Mouse (Mus musculus) right cerebral cortex, postnatal 36 days (tissue): Measurements from ENCODE around the gene Mpv17l2.
A peak's percentile ranks its signal among the peaks of the same experiment; 100 is the strongest.

Experiments
- DNase-seq, 2 experiments: peaks; one replicate each; pipeline ENCODE4 v3.0.0; 2022; ENCODE audit warnings: low spot score in 2 of 2, mixed read lengths in 1 of 2

Mpv17l2 gene

DNA sequence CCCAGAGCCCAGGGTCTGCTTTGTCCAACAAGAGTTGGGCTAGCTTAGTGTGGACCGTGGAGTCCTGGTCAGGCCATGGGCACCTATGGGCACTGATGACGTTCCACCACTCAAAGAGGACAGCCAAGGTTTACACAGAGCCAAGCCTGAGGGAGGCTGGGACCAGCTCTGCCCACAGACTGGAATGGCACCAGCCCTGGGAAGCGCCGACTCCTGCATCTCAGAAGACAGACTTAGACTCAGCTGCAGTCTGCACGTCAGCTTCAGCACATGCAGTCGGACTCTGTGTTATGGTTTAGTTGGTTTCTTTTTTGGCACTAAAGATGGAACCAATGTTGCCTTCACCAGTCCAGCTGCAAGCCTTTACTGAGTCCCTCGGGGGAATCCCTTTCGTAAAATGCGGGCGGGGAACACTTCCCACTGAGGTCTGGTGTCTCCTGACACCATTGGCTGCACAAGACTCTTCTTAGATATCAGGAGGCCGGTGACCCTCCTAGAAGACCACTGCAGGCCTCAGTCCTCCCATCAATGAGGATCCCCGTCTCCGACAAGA, 10.5 kb downstream of the Mpv17l2 start:
- DNase-seq: peak in 1 of 2 experiments; percentile 51

DNA sequence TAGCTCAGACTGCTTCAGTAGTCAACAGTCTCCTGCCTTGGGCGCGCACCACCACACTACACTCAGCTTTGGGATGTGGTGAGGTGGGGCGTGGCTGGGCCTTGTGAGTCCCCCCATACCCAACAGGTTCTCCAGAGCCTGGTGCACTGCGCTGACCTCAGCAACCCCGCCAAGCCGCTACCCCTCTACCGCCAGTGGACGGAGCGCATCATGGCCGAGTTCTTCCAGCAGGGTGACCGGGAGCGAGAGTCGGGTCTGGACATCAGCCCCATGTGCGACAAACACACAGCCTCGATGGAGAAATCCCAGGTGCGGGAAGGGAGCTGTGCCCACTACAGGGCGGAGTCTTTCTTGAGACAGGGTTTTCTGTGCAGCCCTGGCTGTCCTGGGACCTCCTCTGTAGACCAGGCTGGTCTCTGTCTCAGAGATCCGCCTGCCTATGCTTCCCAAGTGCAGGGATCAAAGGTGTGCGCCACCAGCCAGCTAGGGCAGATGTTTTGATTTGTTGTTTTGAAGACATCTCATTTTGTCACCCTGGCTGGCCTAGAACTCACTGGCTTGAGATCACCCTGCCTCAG, 11.6 kb downstream of the Mpv17l2 start:
- no peak for DNase-seq

DNA sequence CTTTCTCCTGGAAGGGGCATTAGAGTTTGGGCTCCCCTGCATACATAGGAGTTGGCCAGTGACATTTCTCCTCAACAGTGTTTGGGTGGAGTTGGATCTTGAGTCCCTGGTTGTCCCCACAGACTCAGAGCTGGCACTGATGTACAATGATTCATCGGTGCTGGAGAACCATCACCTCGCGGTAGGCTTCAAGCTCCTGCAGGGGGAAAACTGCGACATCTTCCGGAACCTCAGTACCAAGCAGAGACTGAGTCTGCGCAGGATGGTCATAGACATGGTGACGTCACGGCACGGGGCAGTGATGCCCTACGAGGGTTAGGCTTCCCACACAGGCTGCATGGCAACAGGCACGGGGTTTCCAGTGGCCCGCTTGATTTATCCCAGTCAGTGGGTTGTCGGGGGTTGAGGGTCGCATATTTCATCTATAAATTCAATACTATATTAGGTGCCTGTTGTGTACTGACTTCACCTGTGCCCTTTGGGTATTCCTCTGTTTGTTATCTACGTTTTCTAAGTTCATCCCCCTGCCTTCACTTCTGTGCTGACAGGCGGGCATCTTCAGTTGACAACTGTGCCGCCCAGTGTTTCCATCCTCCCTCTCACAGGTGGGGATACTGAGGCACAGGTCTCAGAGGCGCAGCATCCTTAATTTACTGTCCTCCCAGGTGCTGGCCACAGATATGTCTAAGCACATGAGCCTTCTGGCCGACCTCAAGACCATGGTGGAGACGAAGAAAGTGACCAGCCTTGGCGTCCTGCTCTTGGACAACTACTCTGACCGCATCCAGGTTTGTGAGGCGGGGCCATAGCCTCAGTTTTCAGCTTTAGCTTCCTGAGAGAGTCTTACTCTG, 12.3 kb downstream of the Mpv17l2 start:
- no peak for DNase-seq

DNA sequence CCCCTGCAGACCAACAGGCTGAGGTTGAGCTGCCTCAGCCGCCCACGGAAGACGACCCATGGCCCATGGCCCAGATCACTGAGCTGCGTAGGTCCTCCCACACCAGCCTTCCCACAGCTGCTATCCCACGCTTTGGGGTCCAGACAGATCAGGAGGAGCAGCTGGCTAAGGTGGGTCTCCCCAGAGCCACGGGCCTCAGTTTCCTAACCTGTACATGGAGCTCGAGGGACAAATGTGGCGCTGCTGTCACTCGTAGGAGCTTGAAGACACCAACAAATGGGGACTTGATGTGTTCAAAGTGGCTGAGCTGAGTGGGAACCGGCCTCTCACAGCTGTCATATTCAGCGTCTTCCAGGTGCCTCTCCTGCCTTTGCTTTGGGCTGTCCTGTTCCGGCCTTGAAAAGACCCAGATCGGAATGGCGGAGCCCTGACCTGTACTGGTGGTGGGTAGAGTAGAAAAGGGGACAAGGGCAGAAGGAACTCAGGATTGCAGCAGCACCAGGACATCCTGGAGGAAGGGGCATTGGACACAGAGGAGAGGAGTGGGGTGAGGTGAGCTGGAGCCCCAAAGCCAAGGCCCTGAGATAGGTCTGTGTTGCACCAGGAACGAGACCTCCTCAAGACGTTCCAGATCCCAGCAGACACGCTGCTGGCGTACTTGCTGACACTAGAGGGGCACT, 13.4 kb downstream of the Mpv17l2 start:
- DNase-seq: no peak

DNA sequence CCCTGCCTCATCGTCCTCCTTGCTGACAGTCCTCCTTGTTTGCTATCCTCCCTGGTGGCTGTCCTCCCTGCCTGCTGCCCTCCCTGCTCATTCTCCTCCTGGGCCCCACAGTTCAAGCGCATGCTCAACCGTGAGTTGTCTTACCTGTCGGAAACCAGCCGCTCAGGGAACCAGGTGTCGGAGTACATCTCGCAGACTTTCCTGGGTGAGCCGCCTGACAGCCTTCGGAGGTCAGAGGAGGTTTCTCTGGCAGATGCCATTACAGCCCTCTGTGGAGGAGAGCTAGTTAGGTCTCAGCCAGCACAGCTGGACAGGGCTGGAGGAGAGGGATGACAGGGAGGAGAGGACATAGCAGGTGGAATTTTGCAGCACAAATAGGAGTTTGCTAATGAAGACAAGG, 14.1 kb downstream of the Mpv17l2 start:
- no peak for DNase-seq

DNA sequence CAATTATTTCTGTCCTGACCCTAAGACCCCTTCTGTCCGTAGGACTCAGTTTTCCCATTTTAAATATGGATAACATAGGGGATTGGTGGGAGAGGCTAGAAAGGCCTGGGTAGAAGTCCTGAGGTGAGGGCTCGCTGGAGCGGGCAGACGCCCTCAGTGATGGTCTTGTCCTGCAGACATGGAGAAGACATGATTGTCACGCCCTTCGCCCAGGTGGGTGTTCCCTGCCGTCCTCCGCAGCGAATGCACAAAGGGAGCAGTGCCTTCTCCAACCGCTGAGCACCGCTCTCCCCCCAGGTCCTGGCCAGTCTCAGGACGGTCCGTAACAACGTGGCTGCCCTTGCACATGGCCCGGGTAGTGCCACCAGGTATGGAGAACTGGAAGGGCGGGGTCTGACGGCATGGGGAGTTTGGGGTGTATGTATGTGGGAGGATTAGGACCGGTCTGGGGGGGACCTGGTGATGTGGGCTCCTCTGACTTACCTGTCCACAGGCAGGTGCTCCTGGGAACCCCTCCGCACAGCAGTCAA, 15.0 kb downstream of the Mpv17l2 start:
- DNase-seq: no peak

DNA sequence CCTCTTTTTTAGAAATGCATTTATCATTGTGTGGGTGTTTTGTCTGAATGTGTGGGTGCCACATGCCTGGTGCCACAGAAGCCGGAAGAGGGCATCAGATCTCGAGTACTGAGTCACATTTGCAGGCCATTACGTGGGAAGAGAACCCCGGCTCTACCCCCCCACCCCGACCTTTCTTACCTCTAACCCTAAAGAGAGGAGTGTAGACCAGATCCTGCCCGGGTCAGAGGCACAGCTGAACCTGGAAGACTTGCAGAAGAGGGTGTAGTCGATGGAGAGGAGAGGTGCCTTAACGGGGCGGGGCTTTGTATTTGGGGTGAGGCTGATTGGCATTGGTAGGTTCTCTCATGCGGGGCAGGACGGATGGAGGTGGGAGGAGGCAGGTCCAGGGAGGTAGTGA, 15.9 kb downstream of the Mpv17l2 start:
- no peak for DNase-seq

DNA sequence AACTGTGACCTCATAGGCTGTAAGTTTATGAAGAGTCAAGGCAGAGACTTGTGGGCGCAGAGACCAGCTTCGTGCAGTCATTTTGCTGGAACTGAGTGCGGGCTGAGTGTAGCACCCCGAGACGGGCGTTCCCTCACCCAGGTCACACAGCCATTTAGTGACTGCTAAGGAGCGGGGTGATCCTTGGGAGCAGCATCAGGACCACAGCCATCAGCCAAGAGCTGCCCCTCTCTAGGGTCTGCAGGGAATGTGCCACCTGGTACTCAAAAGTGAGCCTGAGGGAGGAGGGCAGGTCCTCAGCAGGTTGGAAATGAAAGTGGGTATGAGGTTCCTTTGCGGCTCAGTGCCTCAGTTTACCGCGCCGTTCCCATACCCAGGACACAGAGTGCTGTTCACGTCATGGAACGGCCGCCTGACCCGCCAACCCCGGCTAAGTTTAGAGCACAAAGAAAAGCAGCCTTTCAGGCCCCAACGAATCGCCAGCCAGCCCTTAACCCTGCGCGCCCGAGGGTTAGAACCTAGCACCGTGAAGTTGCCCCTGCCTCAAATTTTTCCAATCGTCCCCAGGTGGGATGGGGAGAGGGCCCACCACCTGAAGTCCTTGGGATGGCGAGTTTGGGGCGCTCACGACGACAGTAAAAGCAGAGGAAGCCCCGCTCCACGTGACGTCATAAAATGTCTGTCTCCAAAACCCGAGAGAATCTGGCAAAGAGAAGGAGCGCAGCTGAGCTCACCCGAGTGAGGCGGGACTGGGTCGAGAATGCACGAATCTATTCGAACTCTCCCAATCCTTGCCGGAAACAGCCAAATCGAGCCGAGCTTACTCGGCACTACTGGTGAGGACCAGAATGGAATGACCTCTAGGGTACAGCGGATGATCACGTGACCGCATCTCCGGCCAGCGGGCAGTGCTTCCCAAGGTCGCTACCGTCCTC, 16.8 kb downstream of the Mpv17l2 start:
- no peak for DNase-seq

DNA sequence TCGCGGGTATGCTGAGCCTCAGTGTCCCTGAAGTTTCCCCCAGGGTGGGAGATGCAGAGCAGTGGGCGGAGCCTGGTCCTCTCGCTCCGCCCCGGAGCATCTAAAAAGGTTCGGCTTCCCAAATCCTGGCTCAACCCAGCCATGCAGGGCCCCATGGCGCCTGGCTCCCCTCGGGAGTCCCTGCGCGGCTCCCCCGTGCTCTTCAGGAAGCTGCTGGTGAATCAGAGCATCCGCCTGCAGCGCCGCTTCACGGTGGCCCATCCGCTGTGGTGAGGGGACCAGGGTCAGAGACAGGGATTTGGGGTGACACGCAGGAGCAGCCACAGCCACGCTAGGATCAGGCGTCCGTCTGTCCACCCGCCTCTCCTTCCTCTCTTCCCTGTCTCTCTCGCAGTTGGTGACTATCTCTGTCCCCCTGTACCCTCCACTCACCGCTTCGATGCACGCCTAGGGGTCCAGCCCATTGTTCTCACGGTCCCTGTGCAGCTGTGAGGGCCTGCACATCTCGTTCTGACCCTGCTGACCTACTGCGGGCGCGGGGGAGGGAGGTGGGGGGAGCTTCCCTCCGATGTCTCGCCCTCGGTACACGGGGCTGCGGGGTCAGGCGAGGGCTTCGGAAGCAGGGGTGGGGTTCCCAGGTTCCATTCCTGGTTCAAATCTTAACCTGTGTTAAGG, 17.6 kb downstream of the Mpv17l2 start:
- no peak for DNase-seq

DNA sequence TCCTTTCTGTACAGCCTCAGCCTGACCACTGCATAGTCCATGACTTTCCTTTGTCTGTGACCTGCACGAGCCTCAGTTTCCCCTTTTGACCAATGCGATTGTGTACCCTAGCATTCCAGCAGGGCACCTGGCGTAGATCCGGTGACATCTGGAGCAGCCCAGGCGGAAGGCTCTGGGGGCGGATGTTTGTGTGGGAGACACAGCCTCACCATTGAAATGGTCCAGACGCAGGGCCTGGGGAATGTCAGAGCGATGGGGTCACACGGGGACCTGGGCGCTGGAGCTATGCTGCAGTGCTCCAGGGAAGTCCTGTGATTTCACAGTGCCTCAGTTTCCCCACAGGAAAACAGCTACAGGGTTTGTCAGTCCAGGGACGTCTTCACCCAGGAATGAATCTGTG, 18.6 kb downstream of the Mpv17l2 start:
- DNase-seq: no peak

DNA sequence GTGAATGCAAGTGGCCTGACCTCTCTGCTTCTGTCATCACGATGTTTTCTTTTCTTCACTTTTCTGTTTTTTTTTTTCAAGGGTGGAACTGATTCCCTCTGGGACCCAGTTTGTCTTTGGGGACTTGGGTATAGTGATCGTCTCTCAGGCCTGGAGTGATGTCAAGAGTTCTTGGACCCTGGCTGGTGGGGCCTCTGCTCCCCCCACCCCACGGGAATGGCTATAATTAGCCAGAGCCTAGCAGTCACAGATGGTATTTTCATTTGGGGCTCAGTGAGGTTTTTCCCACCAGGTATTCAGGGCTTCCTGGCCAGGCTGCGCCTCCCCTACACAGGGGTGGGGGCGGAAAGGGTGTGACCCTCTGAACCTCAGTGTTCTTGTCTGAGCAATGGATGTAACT, 19.1 kb downstream of the Mpv17l2 start:
- DNase-seq: no peak

DNA sequence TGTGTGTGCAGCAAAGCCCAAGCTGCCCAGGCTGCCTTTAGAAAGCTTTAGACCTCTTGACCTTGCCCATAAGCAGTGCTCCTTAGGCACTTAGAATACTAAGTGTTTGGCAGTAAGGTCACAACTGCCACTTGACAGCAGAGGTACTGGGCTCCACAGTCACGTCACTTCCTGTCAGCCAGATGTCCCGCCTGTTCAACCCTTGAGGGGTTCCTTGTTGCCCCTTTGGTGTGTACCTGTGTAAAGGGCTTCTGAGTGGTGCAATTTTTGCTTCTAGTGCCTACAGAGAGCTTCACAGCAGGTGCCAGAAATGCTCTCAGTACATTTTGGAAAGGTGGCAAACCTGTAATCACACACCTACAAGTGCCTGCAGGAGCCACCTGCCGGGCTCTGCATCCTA, 22.5 kb downstream of the Mpv17l2 start:
- no peak for DNase-seq

DNA sequence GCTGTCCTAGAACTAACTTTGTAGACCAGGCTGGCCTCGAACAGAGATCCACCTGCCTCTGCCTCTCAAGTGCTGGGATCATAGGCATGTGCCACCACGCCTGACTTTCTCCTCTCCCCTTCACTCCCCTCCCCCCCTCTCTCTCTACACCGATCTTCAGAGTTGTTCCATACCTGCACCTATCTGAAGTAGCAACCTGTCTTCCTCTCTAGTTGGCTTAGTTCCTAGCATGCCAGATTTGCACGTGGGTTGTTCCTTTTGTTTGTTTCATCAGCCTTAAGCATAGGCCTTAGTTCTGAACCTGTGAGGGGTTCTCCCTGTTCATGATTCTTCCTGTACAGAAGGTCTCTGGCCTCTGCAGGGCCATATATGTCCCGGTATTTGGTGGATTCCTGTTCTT, 23.0 kb downstream of the Mpv17l2 start:
- DNase-seq: no peak

DNA sequence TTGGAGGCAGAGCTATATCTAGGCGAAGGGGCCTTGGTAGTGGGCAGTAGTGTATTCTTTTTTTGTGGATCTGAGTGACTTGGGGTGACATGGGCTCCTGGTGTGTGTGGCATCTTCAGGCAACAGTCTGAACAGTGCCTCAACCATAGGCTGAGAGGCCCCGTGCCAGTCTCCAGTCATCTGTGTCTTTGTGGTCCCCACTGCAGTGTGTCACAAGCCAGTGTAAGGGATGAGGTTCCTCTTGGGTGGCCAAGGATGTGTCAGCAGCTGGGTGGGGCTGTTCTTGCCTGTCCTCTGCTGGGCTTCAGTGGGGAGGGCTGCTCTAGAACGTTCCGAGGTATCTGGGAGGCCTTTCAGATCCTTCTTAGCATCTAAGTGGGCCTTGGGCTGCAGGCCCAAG, 29.8 kb downstream of the Mpv17l2 start:
- DNase-seq: no peak

DNA sequence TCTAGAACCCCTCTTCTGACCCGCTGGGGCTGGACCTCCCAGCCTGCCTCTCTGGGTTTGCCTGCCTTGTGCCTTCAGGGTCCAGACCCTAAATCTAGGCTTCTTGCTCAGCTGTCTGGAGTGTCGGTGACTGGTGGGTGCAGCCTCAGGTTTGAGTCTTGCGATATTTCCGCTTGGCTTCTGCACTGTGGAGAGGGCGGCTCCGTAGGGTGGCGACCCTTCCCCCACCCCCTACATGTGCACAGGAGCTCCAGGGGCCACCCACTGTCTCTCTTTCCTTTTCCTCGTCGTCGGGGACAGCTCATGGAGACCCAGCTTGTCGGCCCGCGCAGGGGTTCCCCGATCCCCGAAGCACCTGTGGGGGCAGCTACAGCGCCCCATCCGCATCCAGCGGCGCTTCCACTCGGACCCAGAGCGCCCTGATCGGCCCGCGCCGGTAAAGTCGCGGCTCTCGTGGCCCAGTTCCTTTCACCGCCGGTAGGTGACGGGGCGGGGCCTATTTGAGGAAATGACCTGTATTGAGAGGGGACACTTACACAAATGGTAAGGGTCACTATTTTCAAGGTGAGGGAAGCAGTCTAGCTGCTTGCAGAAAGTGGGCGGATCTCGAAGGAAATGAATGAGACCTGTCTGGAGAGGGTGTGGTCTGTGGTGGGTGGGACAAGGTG, 30.8 kb downstream of the Mpv17l2 start:
- no peak for DNase-seq

DNA sequence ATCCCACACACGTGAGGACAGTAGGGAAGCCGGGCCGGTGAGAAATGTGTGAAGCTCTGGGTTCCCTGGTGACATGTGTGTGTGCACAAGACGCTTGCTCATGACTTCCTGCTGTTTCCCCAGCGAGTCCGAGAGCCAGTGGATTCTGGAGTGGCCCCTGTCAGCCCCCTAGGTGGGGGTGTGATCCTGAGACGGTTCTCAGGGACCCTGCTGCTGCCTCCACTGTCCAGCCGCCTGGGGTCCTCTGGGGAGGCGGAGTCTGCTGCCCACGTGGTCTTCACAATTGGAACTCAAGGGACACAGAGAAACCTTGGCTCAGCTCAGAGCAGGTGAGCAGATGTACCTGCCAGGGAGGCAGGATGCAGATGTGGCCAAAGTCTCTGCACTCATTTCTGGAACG, 34.0 kb downstream of the Mpv17l2 start:
- no peak for DNase-seq

DNA sequence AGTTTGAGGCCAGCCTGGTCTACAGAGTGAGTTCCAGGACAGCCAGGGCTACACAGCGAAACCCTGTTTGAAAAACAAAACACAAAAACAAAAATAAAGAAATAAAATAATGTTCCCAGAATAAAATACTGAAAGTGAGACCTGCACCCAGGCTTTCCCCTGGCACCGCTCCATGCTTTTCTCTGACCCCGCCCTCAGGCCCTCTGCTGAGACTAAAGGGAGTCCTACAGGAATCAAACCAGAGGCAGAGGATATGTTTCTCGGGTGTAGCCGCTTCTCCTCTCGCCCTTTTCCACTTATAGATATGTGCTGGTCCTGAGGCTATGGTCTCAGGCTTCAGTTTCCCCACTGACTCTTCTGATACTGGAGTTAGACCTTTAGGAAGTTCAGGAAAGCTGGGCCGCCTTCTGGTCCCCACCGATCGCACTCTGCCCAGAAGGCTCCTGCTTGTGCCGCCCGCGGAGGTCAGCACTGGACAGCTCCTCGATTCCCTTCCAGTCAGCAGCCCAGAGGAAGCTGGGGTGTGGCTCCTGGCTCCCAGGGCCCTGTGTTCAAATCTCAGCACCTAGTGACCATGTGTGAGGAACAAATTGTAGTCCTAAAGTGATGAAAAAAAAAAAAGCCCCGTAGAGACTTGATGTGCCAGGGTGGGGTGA, 34.8 kb downstream of the Mpv17l2 start:
- no peak for DNase-seq

DNA sequence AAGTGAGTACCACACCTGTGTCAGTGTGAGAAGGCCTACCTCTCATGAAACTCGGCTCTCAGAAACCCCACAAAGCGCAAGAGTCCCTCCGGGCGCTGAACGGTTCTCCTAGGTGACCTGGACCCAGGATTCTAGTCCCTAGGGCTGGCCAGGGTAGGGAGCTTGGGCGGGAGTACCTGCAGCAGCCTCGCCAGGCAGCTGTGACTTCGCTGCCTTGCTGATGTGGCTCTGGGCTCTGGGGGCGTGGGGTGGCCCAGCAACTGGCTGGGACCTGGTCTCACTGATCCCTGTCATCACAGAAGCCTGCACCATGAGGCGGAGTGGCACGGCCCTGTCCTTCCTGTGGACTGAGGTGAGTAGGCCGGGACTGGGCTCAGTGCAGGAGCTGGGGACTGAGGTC, 36.5 kb downstream of the Mpv17l2 start:
- DNase-seq: no peak

DNA sequence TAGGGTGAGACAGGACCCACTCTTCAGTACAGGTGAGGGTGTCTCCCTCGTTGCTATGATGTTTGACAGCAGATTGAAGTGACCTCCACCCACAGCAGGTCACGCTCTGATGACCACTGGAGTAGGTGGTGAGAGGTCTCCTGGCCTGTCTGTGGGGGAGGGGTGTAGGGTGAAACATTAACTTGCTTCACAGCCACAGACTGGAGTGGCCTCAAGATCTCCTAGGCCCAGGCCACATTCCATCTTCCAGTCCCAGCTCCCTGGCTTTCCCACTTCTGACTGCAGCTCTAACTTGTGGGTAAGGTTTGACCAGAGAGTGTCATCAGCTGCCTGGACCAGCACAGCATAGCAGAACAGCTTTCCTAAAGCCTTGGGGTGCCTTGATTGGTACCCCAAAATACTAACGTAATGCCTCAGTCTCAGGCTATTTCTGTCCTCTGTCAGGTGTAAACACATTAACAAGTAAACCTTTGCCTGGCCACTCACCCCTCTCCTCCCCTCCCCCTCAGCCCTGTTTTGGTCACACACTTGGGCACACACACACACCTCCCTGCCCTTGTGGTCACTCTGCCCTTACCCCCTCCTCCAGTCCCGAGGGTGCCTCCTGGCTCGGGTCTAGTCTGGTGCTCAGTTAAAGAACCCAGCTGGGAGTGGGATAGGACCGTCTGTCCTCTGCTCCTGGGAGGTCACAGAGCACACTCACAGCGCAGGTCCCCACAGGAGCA, 37.1 kb downstream of the Mpv17l2 start, which contains the start of gene Pde4c:
Pde4c (plus strand) TSS at position 235 of the 725 bp plus-strand sequence.
- no peak for DNase-seq
